Mouse (Mus musculus) liver, adult 2 months (tissue): ENCODE measurements around the gene Pgam2. TPM values are rescaled to one million over a fixed set of nuclear protein-coding genes. Genes with fewer than 3 reads are reported as not detected.
A peak's percentile ranks its signal among the peaks of the same experiment; 100 is the strongest.

Experiments used
- DNase-seq: peaks from one replicate; pipeline ENCODE4 v3.0.0-alpha.2; 2011; ENCODE audit warnings: low read depth, low spot score; ENCODE audit errors: extremely low read depth
- H3K27ac ChIP-seq: fragments of 200-500 bp; replicated peaks from 2 replicates; pipeline ENCODE4 v1.5.1; 2012; ENCODE audit warnings: low read depth, mild to moderate bottlenecking, control low read depth, inconsistent platforms, low read length; ENCODE audit not compliant: insufficient read depth
- H3K27me3 ChIP-seq: fragments of 200-500 bp; 2 replicates; pipeline ENCODE4 v1.6.1; 2012; ENCODE audit warnings: mild to moderate bottlenecking, moderate library complexity, low read length, inconsistent platforms; ENCODE audit not compliant: control insufficient read depth, insufficient read depth
- H3K36me3 ChIP-seq: fragments of 200-500 bp; 2 replicates; pipeline ENCODE4 v1.6.1; 2012; ENCODE audit warnings: low read length, inconsistent platforms; ENCODE audit not compliant: control insufficient read depth, insufficient read depth
- H3K4me1 ChIP-seq: fragments of 200-500 bp; 2 replicates; pipeline ENCODE4 v1.6.1; 2011; ENCODE audit warnings: low read length; ENCODE audit not compliant: control insufficient read depth, insufficient read depth
- H3K4me3 ChIP-seq: fragments of 200-500 bp; 2 replicates; pipeline ENCODE4 v1.5.1; 2011; ENCODE audit warnings: low read depth, mild to moderate bottlenecking, control low read depth, low read length, moderate library complexity; ENCODE audit not compliant: insufficient read depth
- H3K79me2 ChIP-seq: fragments of 200-500 bp; 2 replicates; pipeline ENCODE4 v1.6.1; 2012; ENCODE audit warnings: inconsistent platforms, mild to moderate bottlenecking, low read length, moderate library complexity; ENCODE audit not compliant: control insufficient read depth, insufficient read depth
- H3K9ac ChIP-seq: fragments of 200-500 bp; 2 replicates; pipeline ENCODE4 v1.6.1; 2012; ENCODE audit warnings: low read depth, mild to moderate bottlenecking, control low read depth, inconsistent platforms, low read length
- CTCF ChIP-seq: fragments of 200-500 bp; IDR thresholded peaks from 2 replicates; pipeline ENCODE4 v1.5.1; 2011; ENCODE audit warnings: low read depth, low read length, control low read depth
- POLR2A ChIP-seq: fragments of 200-500 bp; IDR thresholded peaks from 2 replicates; pipeline ENCODE4 v1.6.1; 2011; ENCODE audit warnings: low read length, control low read depth; ENCODE audit not compliant: insufficient read depth; ENCODE audit errors: extremely low read depth
- WGBS: fragments of 180-500 bp; shearing (Covaris S2); methylation state at CpG from one replicate; pipeline ENCODE4 v1.1.7; 2018; 5-methylcytosine and 5-hydroxymethylcytosine counted together
- polyA plus RNA-seq: library from polyadenylated mRNA; depleted of rRNA; stranded (reverse); fragments of >200 nt; gene quantifications from 2 replicates; pipeline ENCODE4 v1.2.3, GENCODE M21; 2012
- total RNA-seq: library from RNA; depleted of rRNA; stranded (reverse); fragments of >200 nt; gene quantifications from 2 replicates; pipeline ENCODE4 v1.2.3, GENCODE M21; 2014

Gene Pgam2
- total and polyA plus RNA-seq, 2 experiments: 0.92 TPM; not detected in 1

- peaks cover 6% of the 10 kb centered on the region; the same call in 1 of the 2 replicates for H3K36me3 ChIP-seq
- no peaks in the 10 kb centered on the region for H3K79me2 ChIP-seq
- H3K4me1 ChIP-seq: peaks cover 8% of the 10 kb centered on the region; the same call in 1 of the 2 replicates
- peak overlapping the region; percentile 67; the same call in 1 of the 2 replicates for H3K27ac ChIP-seq
- TF ChIP-seq CTCF (no peak), POLR2A (no peak)
- H3K4me3 ChIP-seq: peak overlapping the region; percentile 86
- H3K27me3 ChIP-seq: no peaks in the 10 kb centered on the region
- WGBS: 37% methylated on average over 6 of the region's 6 CpGs
- H3K9ac ChIP-seq: peak overlapping the region; percentile 84
- DNase-seq: peak; percentile 17
These were observed 14.3 kb downstream of the Pgam2 start for GRCm38 (mm10) chr11:5789071-5789753.

DNA sequence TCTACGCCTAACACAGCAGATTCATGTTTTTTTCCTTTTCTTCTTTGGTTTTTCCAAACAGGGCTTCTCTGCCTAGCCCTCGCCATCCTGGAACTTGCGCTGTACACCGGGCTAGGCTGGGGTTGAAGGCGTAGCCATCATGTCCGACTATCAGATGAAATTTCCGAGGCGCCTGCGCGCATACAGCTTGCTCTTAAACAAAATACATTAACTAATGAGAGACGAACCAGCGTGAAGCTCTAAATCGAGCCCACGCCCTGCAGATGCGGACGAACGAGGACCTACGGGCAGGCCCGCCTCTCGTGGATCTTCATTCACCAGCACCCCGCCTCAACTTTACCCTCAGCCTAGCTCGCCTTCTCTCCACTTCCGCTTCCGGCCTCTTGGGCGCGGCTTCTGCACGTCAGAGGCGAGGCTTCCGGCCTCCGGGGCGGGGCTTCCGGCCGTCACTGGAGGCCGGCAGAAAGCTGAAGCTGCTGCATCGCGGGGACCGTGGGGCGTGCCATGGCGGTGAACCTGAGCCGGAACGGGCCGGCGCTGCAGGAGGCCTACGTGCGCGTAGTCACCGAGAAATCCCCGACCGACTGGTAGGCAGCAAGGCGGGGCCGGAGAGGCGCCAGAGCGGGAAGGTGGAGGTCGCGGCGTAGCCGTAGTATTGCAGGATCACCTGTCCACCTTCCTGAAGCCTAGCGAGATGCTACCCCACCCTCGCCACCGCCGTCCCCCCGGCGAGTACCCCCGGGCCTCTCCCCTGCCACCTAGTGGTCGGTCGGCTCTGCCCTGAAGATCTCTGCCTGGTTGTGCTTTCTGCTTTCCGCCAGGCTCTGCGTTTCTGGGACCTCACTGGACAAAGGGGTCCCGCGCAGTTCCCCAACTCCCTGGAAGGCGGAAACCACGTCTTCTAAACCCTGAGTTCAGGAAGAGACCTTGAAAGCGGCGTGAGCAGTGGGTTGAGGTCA lies 15.2 kb downstream of the Pgam2 start, which contains the start of gene Dbnl:
TSS of gene Dbnl (plus strand) at position 433 of the 959 bp plus-strand sequence.
- H3K9ac ChIP-seq: peak within 1 kb of the TSS; percentile 84
- H3K27me3 ChIP-seq: no peaks in the 10 kb centered on the region
- peak within 1 kb of the TSS; percentile 67 for H3K27ac ChIP-seq
- under 1% methylated on average over 74 of the region's 74 CpGs for WGBS
- peaks cover 4% of the 10 kb centered on the region; the same call in 1 of the 2 replicates for H3K36me3 ChIP-seq
- peak within 1 kb of the TSS; percentile 86 for H3K4me3 ChIP-seq
- TF ChIP-seq POLR2A: peak; percentile 92
- TF ChIP-seq CTCF: peak; percentile 78
- H3K79me2 ChIP-seq: no peaks in the 10 kb centered on the region
- H3K4me1 ChIP-seq: peaks cover 8% of the 10 kb centered on the region; the same call in 1 of the 2 replicates
- peak; percentile 82 for DNase-seq

- Histone ChIP-seq H3K4me3 (peak overlapping the region; percentile 86), H3K9ac (peak overlapping the region; percentile 68), H3K79me2 (no peaks in the 10 kb centered on the region), H3K27me3 (no peaks in the 10 kb centered on the region), H3K36me3 (peaks cover 2% of the 10 kb centered on the region; the same call in 1 of the 2 replicates), H3K4me1 (peaks cover 9% of the 10 kb centered on the region; the same call in 1 of the 2 replicates), H3K27ac (peak overlapping the region; percentile 64)
- peak; percentile 12 for DNase-seq
- 24% methylated on average over 8 of the region's 8 CpGs for WGBS
- TF ChIP-seq CTCF (no peak), POLR2A (no peak)
These were observed 15.9 kb downstream of the Pgam2 start for GRCm38 (mm10) chr11:5787671-5788055.

DNA sequence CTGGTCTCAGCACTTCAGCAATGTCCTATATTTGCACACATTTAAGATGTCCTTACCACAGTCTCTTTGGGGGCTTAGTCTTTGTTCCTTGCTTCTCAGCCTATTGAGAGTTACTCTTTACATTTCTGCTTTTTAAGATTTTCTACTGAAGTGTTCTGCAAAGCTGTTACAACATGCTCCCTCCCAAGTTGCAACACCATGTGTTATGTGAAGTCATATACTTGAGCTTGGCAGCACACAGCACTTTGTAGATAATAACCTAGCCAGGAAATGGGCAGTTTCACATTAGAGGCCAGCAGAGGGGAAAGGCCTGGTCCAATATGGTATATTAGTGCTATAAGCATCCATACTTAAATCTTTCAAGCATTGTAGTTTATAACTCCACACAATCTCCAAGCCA lies 17.8 kb downstream of the Pgam2 start:
- no peak overlapping the region for H3K27ac ChIP-seq
- DNase-seq: peak; percentile 48
- TF ChIP-seq POLR2A (no peak), CTCF (no peak)
- no peaks in the 10 kb centered on the region for H3K27me3 ChIP-seq
- no peaks in the 10 kb centered on the region for H3K36me3 ChIP-seq
- no peak overlapping the region for H3K9ac ChIP-seq
- H3K79me2 ChIP-seq: no peaks in the 10 kb centered on the region
- H3K4me1 ChIP-seq: peaks cover 12% of the 10 kb centered on the region; the same call in 1 of the 2 replicates
- no peak overlapping the region for H3K4me3 ChIP-seq

- TF ChIP-seq CTCF (peak; percentile 70), POLR2A (no peak)
- Histone ChIP-seq H3K27me3 (no peaks in the 10 kb centered on the region), H3K4me1 (peaks cover 5% of the 10 kb centered on the region; the same call in 1 of the 2 replicates), H3K36me3 (no peaks in the 10 kb centered on the region), H3K27ac (peak overlapping the region; percentile 9), H3K9ac (no peak overlapping the region), H3K79me2 (no peaks in the 10 kb centered on the region), H3K4me3 (no peak overlapping the region)
- peak; percentile 94 for DNase-seq
- WGBS: 22% methylated on average over 8 of the region's 8 CpGs
These were observed 21.2 kb downstream of the Pgam2 start for GRCm38 (mm10) chr11:5782199-5782944.
